Mouse (Mus musculus) T-helper 2 cell (primary cell): ENCODE results near the gene Usp50.

Experiments
- in situ Hi-C: fragments of 300-600 bp; cut with MboI, MseI; formaldehyde crosslinking; loops from one replicate; pipeline ENCODE4 v1.15.1; 2025; ENCODE audit warnings: high pct_unique_total_duplicates

Usp50 gene

GRCm38 (mm10) chr2:126783370-126783769 lies at the start of gene Usp50:
Usp50 (minus strand) TSS chr2:126783470.
- in situ Hi-C loops = loop anchor here (10.0 kb wide), 1 partner anchor 189 kb away; no protein-coding TSS in a partner anchor

GRCm38 (mm10) chr2:126817414-126817813 lies 34.1 kb upstream of the Usp50 start:
- in situ Hi-C loops = no loop called here

GRCm38 (mm10) chr2:126816644-126817347 lies 33.5 kb upstream of the Usp50 start:
- in situ Hi-C loops = no loop called here

GRCm38 (mm10) chr2:126815822-126816221 lies 32.6 kb upstream of the Usp50 start:
- in situ Hi-C loops = no loop called here

GRCm38 (mm10) chr2:126801980-126802379 lies 18.7 kb upstream of the Usp50 start:
- in situ Hi-C loops = no loop called here

- in situ Hi-C loops = no loop called here
Measured at GRCm38 (mm10) chr2:126798455-126798854, 15.2 kb upstream of the Usp50 start.

- in situ Hi-C loops = no loop called here
Measured at GRCm38 (mm10) chr2:126795708-126796107, 12.4 kb upstream of the Usp50 start.

- in situ Hi-C loops = no loop called here
Measured at GRCm38 (mm10) chr2:126792611-126793010, 9.3 kb upstream of the Usp50 start.

- in situ Hi-C loops = loop anchor here (10.0 kb wide), 1 partner anchor 193 kb away; no protein-coding TSS in a partner anchor
Measured at GRCm38 (mm10) chr2:126787721-126788342, 4.6 kb upstream of the Usp50 start.

- in situ Hi-C loops = loop anchor here (10.0 kb wide), 1 partner anchor 188 kb away; no protein-coding TSS in a partner anchor
Measured at GRCm38 (mm10) chr2:126782433-126782832, 837 bp downstream of the Usp50 start.

- in situ Hi-C loops = loop anchor here (10.0 kb wide), 1 partner anchor 187 kb away; no protein-coding TSS in a partner anchor
Measured at GRCm38 (mm10) chr2:126781478-126781877, 1.8 kb downstream of the Usp50 start.

- in situ Hi-C loops = loop anchor here (10.0 kb wide), 1 partner anchor 185 kb away; no protein-coding TSS in a partner anchor
Measured at GRCm38 (mm10) chr2:126780286-126780685, 3.0 kb downstream of the Usp50 start.

GRCm38 (mm10) chr2:126778806-126779205 lies 4.5 kb downstream of the Usp50 start:
- in situ Hi-C loops = no loop called here

- in situ Hi-C loops = no loop called here
Measured at GRCm38 (mm10) chr2:126776416-126776815, 6.9 kb downstream of the Usp50 start.

GRCm38 (mm10) chr2:126775951-126776350 lies 7.3 kb downstream of the Usp50 start:
- in situ Hi-C loops = no loop called here

- in situ Hi-C loops = loop anchor here (5.0 kb wide), 1 partner anchor 40 kb away; no protein-coding TSS in a partner anchor
Measured at GRCm38 (mm10) chr2:126772217-126772616, 11.1 kb downstream of the Usp50 start.

GRCm38 (mm10) chr2:126769431-126770181 lies 13.7 kb downstream of the Usp50 start:
- in situ Hi-C loops = loop anchor here (5.0 kb wide), 1 partner anchor 37 kb away; no protein-coding TSS in a partner anchor

GRCm38 (mm10) chr2:126768194-126768593 lies 15.1 kb downstream of the Usp50 start:
- in situ Hi-C loops = no loop called here

- in situ Hi-C loops = no loop called here
Measured at GRCm38 (mm10) chr2:126767599-126767998, 15.7 kb downstream of the Usp50 start.

GRCm38 (mm10) chr2:126765867-126766582 lies 17.2 kb downstream of the Usp50 start:
- in situ Hi-C loops = no loop called here

- in situ Hi-C loops = no loop called here
Measured at GRCm38 (mm10) chr2:126759351-126759750, 23.9 kb downstream of the Usp50 start.
